Mouse (Mus musculus): ENCODE measurements around the gene Slc37a2. TPM values are rescaled to one million over a fixed set of nuclear protein-coding genes. Genes with fewer than 3 reads are reported as not detected.

The Slc37a2 gene
- polyA plus RNA-seq, 1 experiment from 2014 or later: 1.9 TPM

DNA sequence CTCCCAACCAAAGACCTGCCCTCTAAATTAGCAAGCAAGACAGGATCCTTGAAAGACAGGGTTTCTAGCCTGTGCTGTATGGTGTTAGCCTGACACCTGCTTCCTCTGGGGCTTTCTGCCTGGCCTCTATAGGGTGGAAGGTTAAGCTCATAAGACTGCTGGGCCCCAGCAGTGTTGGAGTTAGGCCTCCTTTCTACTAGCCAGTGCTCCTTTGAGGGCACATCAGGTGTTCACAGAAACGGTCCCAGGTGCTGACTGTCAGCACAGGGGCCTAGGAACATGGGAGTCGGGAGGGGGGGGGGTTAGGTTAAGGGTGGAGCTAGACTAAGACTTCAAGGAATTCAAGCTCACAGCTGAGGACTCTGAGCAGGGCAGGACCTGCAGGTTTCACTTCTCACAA, 10.1 kb downstream of the Slc37a2 start:
- H3K4me3 ChIP-seq (replicated peaks): no peak overlapping the region
- no peaks in the 10 kb centered on the region for H3K9me3 ChIP-seq (replicated peaks)
- ATAC-seq (replicated peaks; ENCODE audit: low FRiP score): no peak
- no peaks in the 10 kb centered on the region for H3K27me3 ChIP-seq
- H3K4me2 ChIP-seq: no peak overlapping the region
- 60% methylated on average over 2 of the region's 2 CpGs for WGBS
- peaks cover 14% of the 10 kb centered on the region for H3K4me1 ChIP-seq
- no peak overlapping the region for H3K9ac ChIP-seq
- no peaks in the 10 kb centered on the region for H3K36me3 ChIP-seq
- H3K27ac ChIP-seq: no peak overlapping the region

- no peaks in the 10 kb centered on the region for H3K9me3 ChIP-seq (replicated peaks)
- WGBS: 74% methylated on average over 1 of the region's 1 CpGs
- no peaks in the 10 kb centered on the region for H3K36me3 ChIP-seq
- no peaks in the 10 kb centered on the region for H3K27me3 ChIP-seq
- no peak for ATAC-seq (replicated peaks; ENCODE audit: low FRiP score)
- H3K9ac ChIP-seq: no peak overlapping the region
- peaks cover 14% of the 10 kb centered on the region for H3K4me1 ChIP-seq
- H3K4me2 ChIP-seq: no peak overlapping the region
- no peak overlapping the region for H3K4me3 ChIP-seq (replicated peaks)
- no peak overlapping the region for H3K27ac ChIP-seq
These were observed 10.9 kb downstream of the Slc37a2 start for GRCm38 (mm10) chr9:37244600-37244999.

DNA sequence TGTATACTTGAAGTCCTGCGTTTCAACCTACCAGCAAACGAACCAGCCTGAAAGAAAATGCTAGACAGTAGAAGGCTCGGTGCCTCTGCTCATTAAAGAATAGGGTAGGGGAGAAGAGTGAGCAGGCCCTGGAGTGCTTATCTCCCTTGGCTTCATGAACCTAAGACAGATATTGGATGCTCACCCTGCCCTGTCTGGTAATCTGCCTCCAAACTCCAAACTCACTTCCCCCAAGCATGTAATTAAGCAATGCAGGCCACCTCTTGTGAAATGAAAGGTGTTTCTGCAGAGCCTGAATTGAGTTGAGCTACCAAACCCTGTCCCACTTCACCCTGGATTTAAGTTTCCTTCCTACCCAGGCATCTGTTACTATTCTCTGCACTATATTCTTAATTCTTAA, 12.8 kb downstream of the Slc37a2 start:
- no peak overlapping the region for H3K9ac ChIP-seq
- no peak overlapping the region for H3K4me3 ChIP-seq (replicated peaks)
- no peaks in the 10 kb centered on the region for H3K9me3 ChIP-seq (replicated peaks)
- H3K36me3 ChIP-seq: no peaks in the 10 kb centered on the region
- no peak for ATAC-seq (replicated peaks; ENCODE audit: low FRiP score)
- no peak overlapping the region for H3K4me2 ChIP-seq
- WGBS: 84% methylated on average over 3 of the region's 3 CpGs
- peaks cover 5% of the 10 kb centered on the region; the same call in 1 of the 2 replicates for H3K4me1 ChIP-seq
- H3K27ac ChIP-seq: no peak overlapping the region
- no peaks in the 10 kb centered on the region for H3K27me3 ChIP-seq

DNA sequence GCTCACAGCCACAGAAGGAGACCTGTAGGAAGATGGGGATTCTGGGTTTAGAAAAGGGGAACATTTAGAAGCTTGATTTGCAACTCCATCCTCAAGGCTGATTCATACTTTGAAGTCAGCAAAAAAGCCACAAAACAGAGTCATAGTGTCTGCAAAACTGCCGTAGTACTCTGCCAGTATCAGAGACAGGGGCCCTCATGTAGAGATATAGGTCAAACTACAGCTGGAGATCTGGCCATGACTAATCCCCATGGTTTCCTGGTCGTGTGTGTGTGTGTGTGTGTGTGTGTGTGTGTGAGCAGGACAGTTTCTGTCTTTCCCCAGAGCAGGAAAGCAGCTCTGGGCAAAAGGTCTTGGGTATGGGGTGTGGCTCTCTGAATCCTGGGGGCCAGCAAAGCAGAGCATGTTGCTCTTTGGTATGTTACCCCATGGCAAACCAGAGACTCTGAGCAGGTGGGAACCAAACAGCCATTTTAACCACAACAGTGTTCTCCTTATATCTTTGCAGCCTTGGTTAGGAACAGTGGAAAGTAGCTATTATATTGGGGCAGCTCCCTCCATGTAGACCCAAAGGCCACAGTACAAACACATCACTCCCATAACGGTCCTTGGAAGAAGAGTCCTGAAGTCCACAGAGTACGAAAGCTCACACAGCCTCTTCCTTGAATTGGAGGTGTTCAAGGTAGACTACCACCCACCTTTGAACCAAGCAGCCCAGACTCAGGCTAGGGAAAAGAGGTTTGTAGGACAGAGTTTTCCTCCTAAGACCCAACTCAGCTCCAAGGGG, 19.4 kb downstream of the Slc37a2 start:
- H3K27ac ChIP-seq: no peak overlapping the region
- H3K4me1 ChIP-seq: no peaks in the 10 kb centered on the region
- no peak overlapping the region for H3K4me3 ChIP-seq (replicated peaks)
- H3K4me2 ChIP-seq: no peak overlapping the region
- H3K9ac ChIP-seq: no peak overlapping the region
- no peak for ATAC-seq (replicated peaks; ENCODE audit: low FRiP score)
- no peaks in the 10 kb centered on the region for H3K27me3 ChIP-seq
- WGBS: 70% methylated on average over 4 of the region's 4 CpGs
- no peaks in the 10 kb centered on the region for H3K36me3 ChIP-seq
- no peaks in the 10 kb centered on the region for H3K9me3 ChIP-seq (replicated peaks)

DNA sequence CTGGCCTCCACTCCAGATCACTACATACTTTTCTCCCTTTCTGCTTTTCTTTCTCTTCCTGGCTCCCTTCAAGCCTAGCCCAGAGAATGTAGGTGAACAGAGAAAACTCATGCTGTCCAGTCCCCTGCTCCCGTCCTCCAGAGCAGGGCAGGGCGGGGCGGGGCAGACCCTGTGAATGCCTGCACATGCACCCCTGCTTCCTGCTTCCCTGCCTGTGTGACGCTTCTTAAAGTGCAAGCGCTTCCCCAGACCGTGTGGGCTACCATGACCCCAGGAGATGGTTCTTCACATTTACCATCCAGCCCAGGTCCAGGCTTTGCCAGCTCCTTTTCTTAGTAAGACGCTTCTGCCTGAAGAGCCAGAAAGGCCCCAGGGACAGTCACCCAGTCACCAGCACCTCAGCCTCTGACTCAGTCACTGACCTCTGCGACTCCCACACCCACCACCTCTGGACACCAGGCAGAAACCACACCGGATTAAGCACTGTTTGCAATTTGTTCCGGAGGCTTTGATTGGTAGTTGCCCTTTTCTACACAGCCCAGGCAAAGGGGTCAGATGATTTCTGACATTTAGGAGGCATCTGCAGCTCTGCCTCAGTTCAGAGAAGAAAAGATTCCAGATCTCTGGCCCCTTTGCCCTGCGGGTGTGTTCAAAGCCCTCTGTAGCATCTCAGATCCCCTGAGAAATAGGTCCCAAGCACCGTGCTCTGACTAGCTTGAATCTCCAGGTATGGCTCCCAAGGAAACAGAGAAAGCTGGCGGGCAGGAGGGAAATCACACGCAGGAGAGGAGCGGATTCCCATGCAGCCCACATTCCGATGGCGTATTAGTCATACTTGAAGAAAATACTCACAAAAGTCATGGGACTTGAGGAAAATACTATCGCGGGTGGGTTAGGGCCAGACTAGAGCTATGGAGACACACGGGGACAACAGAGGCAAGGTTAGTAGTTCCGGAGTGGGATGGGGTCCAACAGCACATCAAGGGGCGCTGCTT, 23.0 kb downstream of the Slc37a2 start:
- H3K4me3 ChIP-seq (replicated peaks): no peak overlapping the region
- no peak overlapping the region for H3K4me2 ChIP-seq
- WGBS: 67% methylated on average over 22 of the region's 22 CpGs

GRCm38 (mm10) chr9:37230486-37231195, 24.9 kb downstream of the Slc37a2 start:
- Histone ChIP-seq H3K27ac (no peak overlapping the region), H3K9ac (no peak overlapping the region), H3K36me3 (peaks cover 3% of the 10 kb centered on the region; the same call in 1 of the 2 replicates), H3K4me2 (no peak overlapping the region), H3K4me3 (replicated peaks) (no peak overlapping the region), H3K27me3 (no peaks in the 10 kb centered on the region), H3K4me1 (no peaks in the 10 kb centered on the region), H3K9me3 (replicated peaks) (no peaks in the 10 kb centered on the region)
- 89% methylated on average over 9 of the region's 9 CpGs for WGBS
- no peak for ATAC-seq (replicated peaks; ENCODE audit: low FRiP score)

More for the DNA sequence above, 23.0 kb downstream of the Slc37a2 start:
- Histone ChIP-seq H3K36me3 (no peaks in the 10 kb centered on the region), H3K4me1 (no peaks in the 10 kb centered on the region), H3K27ac (no peak overlapping the region), H3K9ac (no peak overlapping the region), H3K27me3 (no peaks in the 10 kb centered on the region), H3K9me3 (replicated peaks) (no peaks in the 10 kb centered on the region)
- ATAC-seq (replicated peaks; ENCODE audit: low FRiP score): no peak

DNA sequence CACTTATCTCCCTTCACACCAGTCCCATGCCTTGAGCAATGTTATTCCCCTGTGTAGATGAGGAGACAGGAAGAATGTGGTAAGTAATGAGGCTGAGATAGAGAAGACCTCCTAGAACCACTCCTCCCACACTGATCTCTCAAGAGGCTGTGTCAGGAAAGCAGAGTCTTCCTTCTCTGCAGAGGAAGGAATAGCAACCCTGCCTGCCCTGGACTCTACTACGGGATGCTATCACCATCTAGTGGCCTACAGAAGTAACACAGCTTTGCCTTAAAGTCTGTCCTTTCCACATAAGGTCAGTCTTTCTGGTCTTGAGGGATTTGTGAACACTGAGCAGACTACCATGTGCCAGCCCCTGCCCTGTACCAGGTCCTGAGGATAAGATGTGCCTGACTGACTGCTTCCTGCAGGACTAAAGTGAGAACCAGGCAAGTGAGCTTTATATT, 25.6 kb downstream of the Slc37a2 start:
- no peaks in the 10 kb centered on the region for H3K27me3 ChIP-seq
- no peaks in the 10 kb centered on the region for H3K9me3 ChIP-seq (replicated peaks)
- 0% methylated on average over 1 of the region's 1 CpGs for WGBS
- no peak overlapping the region for H3K4me3 ChIP-seq (replicated peaks)
- peaks cover 4% of the 10 kb centered on the region; the same call in 1 of the 2 replicates for H3K36me3 ChIP-seq
- ATAC-seq (replicated peaks; ENCODE audit: low FRiP score): peak; percentile 88
- H3K27ac ChIP-seq: no peak overlapping the region
- H3K9ac ChIP-seq: no peak overlapping the region
- no peak overlapping the region for H3K4me2 ChIP-seq
- H3K4me1 ChIP-seq: no peaks in the 10 kb centered on the region

DNA sequence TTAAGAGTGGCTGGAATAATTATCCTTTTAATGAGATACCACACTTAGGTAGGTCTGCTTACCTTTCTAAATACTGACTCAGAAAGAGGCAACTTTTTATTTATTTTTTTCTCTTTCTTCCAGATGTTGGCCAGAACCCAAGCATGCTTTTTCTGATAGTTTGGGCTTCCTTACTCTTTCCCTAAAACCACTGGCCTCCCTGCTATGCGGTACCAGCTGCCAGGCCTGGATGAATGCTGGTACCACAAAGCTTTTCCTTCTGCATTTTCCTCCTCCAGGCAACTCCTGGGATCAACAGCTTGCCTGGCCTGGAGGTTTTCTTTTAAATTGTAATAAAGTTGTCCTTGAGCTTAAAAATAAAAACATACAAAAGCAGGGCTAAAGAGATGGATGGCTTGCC, 30.0 kb downstream of the Slc37a2 start:
- Histone ChIP-seq H3K9ac (no peak overlapping the region), H3K27me3 (no peaks in the 10 kb centered on the region), H3K27ac (no peak overlapping the region), H3K4me3 (replicated peaks) (no peak overlapping the region), H3K9me3 (replicated peaks) (no peaks in the 10 kb centered on the region), H3K4me2 (no peak overlapping the region), H3K4me1 (no peaks in the 10 kb centered on the region), H3K36me3 (peaks cover 23% of the 10 kb centered on the region; the same call in 1 of the 2 replicates)
- no peak for ATAC-seq (replicated peaks; ENCODE audit: low FRiP score)
- WGBS: 90% methylated on average over 1 of the region's 1 CpGs

GRCm38 (mm10) chr9:37220755-37221154, 34.8 kb downstream of the Slc37a2 start:
- Histone ChIP-seq H3K9me3 (replicated peaks) (no peaks in the 10 kb centered on the region), H3K4me1 (peaks cover 3% of the 10 kb centered on the region; the same call in 1 of the 2 replicates), H3K27ac (no peak overlapping the region), H3K27me3 (no peaks in the 10 kb centered on the region), H3K4me3 (replicated peaks) (no peak overlapping the region), H3K4me2 (no peak overlapping the region), H3K9ac (no peak overlapping the region), H3K36me3 (peaks cover 22% of the 10 kb centered on the region)
- 78% methylated on average over 8 of the region's 8 CpGs for WGBS
- ATAC-seq (replicated peaks; ENCODE audit: low FRiP score): no peak

GRCm38 (mm10) chr9:37214327-37215060, 41.0 kb downstream of the Slc37a2 start:
- no peak overlapping the region for H3K9ac ChIP-seq
- no peak overlapping the region for H3K27ac ChIP-seq
- no peaks in the 10 kb centered on the region for H3K9me3 ChIP-seq (replicated peaks)
- whole genome bisulfite sequencing: 82% methylated on average over 9 of the region's 9 CpGs
- H3K4me2 ChIP-seq: no peak overlapping the region
- no peaks in the 10 kb centered on the region for H3K27me3 ChIP-seq
- no peak overlapping the region for H3K4me3 ChIP-seq (replicated peaks)
- ATAC-seq (replicated peaks; ENCODE audit: low FRiP score): no peak
- no peaks in the 10 kb centered on the region for H3K36me3 ChIP-seq
- peaks cover 3% of the 10 kb centered on the region; the same call in 1 of the 2 replicates for H3K4me1 ChIP-seq

GRCm38 (mm10) chr9:37213060-37213738, 42.3 kb downstream of the Slc37a2 start:
- Histone ChIP-seq H3K4me3 (replicated peaks) (no peak overlapping the region), H3K27ac (no peak overlapping the region), H3K36me3 (no peaks in the 10 kb centered on the region), H3K4me2 (no peak overlapping the region), H3K4me1 (peaks cover 9% of the 10 kb centered on the region), H3K9ac (no peak overlapping the region), H3K9me3 (replicated peaks) (no peaks in the 10 kb centered on the region), H3K27me3 (no peaks in the 10 kb centered on the region)
- WGBS: 87% methylated on average over 13 of the region's 13 CpGs
- ATAC-seq (replicated peaks; ENCODE audit: low FRiP score): no peak

Data from kidney, embryonic 15.5 days (tissue).